Mouse (Mus musculus) cerebellum, adult 2 months (tissue): ENCODE results near the gene Tnfsfm13.

Experiments
- CTCF ChIP-seq: fragments of 200-500 bp; IDR thresholded peaks from 2 replicates; pipeline ENCODE4 v1.5.1; 2011; ENCODE audit warnings: low read depth, mild to moderate bottlenecking, control low read depth, low read length, moderate library complexity, borderline replicate concordance; ENCODE audit not compliant: insufficient read depth
- POLR2A ChIP-seq: fragments of 200-500 bp; IDR thresholded peaks from 2 replicates; pipeline ENCODE4 v1.6.1; 2011; ENCODE audit warnings: low read length, control low read depth, borderline replicate concordance; ENCODE audit not compliant: insufficient read depth

DNA sequence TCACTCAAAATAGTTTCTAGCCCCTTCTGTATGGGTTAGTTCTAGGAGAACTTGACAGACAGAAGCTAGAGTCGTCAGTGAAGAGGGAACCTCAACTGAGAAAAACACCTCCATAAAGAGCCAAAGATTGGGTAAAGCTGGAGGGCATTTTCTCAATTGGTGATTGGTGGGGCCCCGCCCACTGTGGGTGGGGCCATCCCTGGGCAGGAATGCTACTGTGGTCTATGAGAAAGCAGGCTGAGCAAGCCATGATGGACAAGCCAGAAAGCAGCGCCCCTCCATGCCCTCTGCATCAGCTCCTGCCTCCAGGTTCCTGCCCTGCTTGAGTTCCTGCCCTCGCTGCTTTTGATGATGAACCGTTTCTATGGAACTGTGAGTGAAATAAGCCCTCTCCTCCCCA, 30.1 kb upstream of the Tnfsfm13 start:
- TF ChIP-seq CTCF: no peak
- no peak for TF ChIP-seq POLR2A
